Mouse (Mus musculus) stomach, postnatal 0 days (tissue): Measurements from ENCODE around the gene Gm45837.

ENCODE experiments used
- CTCF ChIP-seq: IDR thresholded peaks from 2 replicates; pipeline ENCODE4 v1.5.1; 2016; ENCODE audit warnings: antibody characterized with exemption, low read depth, mild to moderate bottlenecking, moderate library complexity
- EP300 ChIP-seq: optimal IDR thresholded peaks from 2 replicates; pipeline ENCODE3; 2016; ENCODE audit warnings: antibody characterized with exemption

GRCm38 (mm10) chr7:101551530-101551929, 140.8 kb downstream of the Gm45837 start:
- TF ChIP-seq EP300: no peak
- TF ChIP-seq CTCF: no peak
